Mouse (Mus musculus) thymus, postnatal 4 days (tissue): ENCODE data around the gene Olfr288.
A peak's percentile ranks its signal among the peaks of the same experiment; 100 is the strongest.

ENCODE experiments used
- DNase-seq: peaks from one replicate; pipeline ENCODE4 v3.0.0; 2021

Gene Olfr288

DNA sequence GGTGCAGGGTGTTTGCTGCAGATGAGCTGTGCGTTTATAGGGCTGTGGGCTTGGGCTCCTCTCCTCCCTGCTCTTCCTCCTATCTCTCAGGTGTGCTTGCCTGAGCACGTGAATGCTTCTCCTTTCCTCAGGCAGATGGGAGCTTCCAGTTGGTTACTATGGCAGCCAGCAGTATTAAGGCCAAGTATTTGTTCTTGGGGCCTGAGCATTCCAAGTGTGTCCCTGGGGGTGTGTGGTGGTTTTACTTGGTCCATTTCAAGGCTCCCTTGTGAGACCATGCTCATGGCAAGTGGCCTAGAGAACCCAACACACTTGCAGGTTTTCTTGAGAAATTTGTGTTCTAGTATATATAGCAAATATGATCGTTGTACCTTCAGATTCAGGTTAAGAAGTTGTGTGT is at the start of gene Olfr288:
Gene Olfr288, minus strand, starts transcription at position 101 of the 400 bp plus-strand sequence.
- no peak for DNase-seq

DNA sequence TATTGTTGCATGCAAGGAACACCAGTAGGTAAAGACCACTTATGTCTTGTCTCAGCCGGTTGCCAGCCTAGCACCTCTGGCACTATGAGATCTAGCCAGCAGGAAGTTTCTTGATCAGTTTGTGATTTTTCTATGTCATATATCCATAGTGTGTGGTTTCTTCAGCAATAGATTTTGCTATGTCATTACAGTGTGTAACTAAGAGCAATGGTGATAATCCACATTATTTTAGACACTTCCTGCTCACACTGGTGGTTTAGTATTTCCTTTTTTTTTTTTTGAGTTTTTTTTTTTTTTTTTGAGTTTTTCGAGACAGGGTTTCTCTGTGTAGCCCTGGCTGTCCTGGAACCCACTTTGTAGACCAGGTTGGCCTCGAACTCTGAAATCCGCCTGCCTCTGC is 40.1 kb upstream of the Olfr288 start:
- DNase-seq, result no peak

- no peak for DNase-seq
Measured at GRCm38 (mm10) chr15:98234350-98234749, 39.0 kb upstream of the Olfr288 start, which contains the start of gene Olfr286. Gene Olfr286, minus strand, starts transcription at chr15:98234450.

DNA sequence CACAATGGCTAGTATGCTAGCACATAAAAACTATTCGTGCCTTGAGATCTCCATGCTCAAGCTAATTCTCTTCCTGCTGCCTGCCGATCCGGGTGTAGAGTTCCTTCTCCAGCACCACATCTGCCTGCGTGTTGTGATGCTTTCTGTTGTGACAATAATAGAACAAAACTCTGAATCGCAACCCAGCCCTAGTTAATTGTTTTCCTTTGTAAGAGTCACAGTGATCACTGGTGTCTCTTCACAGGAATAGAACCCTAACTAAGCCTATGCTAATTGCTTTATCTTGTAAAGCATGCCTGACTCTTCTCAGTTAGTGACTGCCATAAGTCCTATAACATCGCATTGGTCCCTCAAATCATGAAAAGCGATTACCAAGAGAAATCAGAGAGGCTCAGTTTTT is 30.8 kb upstream of the Olfr288 start:
- no peak for DNase-seq

- peak; percentile 10 for DNase-seq
Measured at GRCm38 (mm10) chr15:98225610-98226009, 30.3 kb upstream of the Olfr288 start.

GRCm38 (mm10) chr15:98222377-98222776 is 27.0 kb upstream of the Olfr288 start:
- DNase-seq, result no peak

GRCm38 (mm10) chr15:98220877-98221276 is 25.5 kb upstream of the Olfr288 start, which contains the start of the genes Gm44579 and Olfr287:
Gene Gm44579, minus strand, starts transcription at chr15:98220977.
Gene Olfr287, minus strand, starts transcription at chr15:98221056.
- no peak for DNase-seq

GRCm38 (mm10) chr15:98214130-98214529 is 18.8 kb upstream of the Olfr288 start:
- DNase-seq, result no peak

- DNase-seq, result no peak
Measured at GRCm38 (mm10) chr15:98213336-98213870, 18.1 kb upstream of the Olfr288 start.

- DNase-seq, result no peak
Measured at GRCm38 (mm10) chr15:98209676-98210075, 14.3 kb upstream of the Olfr288 start.

- DNase-seq, result no peak
Measured at GRCm38 (mm10) chr15:98184456-98184855, 10.9 kb downstream of the Olfr288 start.

GRCm38 (mm10) chr15:98181856-98182570 is 13.3 kb downstream of the Olfr288 start:
- DNase-seq, result no peak

- DNase-seq, result peak; percentile 85
Measured at GRCm38 (mm10) chr15:98181132-98181711, 14.1 kb downstream of the Olfr288 start.

- DNase-seq, result no peak
Measured at GRCm38 (mm10) chr15:98180567-98181131, 14.7 kb downstream of the Olfr288 start.

DNA sequence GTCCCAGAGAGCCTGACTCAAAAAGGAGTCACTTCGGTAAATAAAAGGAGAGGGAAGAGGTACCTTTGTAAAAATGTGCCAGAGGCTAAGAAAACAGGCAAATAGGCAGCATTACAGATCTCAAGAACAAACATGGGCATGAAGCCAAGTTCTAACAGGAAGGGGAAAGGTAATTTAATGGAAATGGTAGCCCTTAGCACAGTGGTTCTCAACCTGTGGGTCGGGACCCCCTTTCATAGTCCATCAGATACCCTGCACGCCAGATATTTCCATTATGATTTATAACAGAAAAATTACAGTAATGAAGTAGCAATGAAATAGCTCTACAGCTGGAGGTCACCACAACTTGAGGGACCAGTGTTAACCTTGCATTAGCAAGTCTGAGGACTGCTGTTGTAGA is 18.0 kb downstream of the Olfr288 start:
- DNase-seq, result no peak

DNA sequence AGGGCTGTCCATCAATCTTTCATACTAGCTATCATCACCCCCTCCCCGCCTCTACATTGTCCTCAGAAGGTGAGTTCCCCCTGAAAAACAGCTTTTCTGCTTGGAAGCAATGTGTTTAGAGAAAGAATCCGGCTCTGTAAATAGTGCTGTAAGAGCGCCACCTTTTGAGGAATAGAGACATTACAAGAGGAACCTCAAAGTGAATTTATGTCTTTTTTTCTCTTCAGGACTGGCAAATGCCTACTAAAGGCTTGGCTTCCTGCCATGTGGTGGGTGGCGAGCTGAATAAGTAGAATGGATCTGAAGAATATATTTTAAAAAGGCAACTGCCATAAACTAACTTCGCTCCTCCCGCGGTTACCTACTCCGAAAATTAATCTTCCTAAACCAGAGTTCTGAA is 21.5 kb downstream of the Olfr288 start:
- DNase-seq, result peak; percentile 18

DNA sequence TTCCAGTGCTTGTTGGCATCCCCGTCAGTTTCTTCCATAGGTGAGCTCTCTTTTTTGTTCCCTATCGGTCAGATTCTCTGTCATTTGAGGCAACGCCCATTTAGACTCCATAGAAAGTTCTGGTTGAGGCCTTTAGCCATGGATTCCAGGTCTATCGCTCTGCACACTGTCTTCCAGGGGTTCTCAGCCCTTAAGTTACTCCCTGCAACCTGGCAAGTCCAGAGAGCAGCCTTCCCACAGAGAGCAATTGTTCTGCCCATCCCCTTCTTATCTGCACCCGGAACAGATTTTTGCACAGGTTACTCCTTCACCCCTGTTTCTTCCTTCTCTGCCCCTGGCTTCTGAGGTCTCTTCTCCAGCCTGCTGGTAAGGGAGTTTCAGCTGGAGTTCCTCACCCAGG is 23.2 kb downstream of the Olfr288 start:
- DNase-seq, result no peak

DNA sequence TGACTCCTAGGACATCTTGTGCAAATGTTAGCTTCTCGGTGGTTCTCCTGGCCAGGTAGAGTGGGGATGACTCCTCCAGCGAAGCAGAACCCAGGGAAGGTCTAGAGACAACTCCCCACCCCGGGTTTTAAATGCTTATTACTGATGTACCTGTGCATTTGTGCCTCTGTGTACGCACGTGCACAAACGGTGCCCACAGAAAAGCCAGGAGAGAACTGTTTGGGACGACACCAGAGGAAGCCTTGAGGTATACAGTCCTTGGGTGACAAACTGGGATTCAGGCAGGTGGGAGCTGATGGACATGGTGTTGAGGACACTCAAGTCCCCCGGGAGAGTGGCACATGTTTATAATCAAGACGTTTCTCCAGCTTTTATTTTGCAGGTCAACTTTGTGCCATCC is 24.4 kb downstream of the Olfr288 start:
- DNase-seq, result no peak

DNA sequence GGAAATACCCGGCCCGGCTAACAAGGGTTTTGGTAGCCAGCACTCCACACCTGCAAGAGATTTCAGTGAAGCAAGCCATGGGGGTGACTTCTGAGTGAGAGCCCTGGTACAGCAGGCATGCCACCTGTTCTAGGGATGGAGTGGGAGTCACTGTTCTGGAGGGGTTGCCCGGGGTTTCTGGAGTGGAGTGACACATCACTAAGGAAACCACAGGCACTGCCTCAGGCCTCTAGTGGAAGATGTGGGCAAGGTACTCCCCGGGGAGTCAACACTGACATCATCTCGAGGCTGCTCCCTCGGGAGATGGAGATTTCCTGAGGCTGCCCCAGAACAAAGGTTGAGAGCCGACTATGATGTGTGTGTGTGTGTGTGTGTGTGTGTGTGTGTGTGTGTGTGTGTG is 25.0 kb downstream of the Olfr288 start:
- DNase-seq, result no peak

GRCm38 (mm10) chr15:98168622-98169004 is 26.7 kb downstream of the Olfr288 start:
- DNase-seq, result peak; percentile 10

DNA sequence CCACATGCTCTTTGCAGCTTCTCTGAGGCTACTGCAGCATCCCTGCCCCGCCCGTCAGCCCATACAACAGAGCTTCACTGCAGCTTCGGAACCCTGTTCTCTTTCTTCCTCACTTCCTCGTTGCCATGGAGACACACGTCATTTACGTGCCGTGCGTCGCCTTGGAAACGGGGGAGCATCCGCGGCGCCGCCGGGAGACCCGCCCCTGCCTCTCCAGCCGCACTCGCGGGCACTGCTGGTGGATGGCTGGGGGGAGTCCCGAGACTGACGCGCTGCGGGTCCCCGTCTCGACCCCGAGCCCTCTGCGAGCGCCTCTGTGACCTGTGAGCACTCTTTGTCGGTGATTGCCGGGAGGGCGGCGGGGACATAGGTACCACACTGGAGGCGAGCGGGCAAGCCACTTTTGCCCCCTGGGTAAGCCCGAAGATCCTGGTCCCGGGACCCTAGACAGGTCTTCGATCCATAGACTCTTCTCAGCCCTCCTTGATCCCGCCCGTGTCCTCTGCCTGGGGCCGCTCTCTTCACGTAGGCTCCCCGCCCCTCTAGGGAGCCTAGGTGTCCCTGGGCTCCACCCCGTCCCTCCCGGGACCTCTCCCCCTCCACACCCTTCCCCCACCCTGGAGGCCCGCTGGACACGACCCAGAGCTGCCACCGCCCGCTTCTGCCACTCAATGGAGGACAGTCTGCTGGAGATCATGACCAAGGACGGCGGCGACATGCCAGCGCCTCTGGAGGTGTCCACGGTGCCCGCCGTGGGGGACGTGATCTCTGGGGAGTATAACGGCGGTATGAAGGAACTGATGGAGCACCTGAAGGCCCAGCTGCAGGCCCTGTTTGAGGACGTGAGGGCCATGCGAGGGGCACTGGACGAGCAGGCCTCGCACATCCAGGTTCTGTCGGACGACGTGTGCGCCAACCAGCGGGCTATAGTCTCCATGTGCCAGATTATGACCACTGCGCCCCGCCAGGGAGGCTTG is 27.4 kb downstream of the Olfr288 start:
- peak; percentile 81 for DNase-seq

DNA sequence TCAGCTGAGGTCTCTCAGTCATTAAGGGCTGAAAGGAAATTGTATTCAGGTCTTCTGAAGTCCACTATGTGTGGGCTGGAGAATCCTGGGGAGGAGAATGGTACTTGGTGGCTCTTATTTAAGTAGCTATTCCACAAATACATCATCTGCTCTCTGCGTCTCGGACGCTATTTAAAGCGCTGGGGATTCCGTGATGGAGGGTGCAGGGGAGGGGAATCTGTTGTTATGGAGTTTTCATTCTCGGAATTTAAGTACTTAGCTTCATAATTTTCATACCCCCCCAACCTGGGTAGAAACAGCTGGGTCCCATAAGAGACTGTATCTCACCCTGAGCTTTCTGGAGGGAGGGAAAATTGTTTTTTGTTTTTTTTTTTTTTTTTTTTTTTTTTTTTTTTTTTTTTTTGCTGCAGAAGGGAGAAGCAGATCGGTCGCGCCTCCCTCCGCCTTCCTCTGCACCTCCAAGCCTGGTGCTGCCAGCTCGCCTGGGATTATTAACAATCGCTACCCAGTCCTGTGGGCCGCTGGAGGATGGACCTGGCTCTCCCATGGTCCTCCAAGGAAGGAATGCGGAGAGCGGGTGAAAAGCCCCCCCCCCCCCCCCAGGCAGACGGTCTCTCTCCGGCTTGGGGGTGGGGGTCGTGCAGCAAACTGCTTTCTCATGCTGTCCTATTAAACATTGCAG is 28.2 kb downstream of the Olfr288 start, which contains the start of gene Ccdc184:
Gene Ccdc184, plus strand, starts transcription at position 196 of the 682 bp plus-strand sequence.
- no peak for DNase-seq
